Mouse (Mus musculus): ENCODE measurements around the gene 2310057M21Rik. TPM values are rescaled to one million over a fixed set of nuclear protein-coding genes. Genes with fewer than 3 reads are reported as not detected.

The 2310057M21Rik gene
- total and polyA plus RNA-seq, 3 experiments, result 16.7 to 33.0 TPM; not detected in 1

- Histone ChIP-seq H3K4me1 (ENCODE audit: control insufficient read depth in 1 of 2, insufficient read depth in 2 of 2, low read length in 2 of 2) (no peaks in the 10 kb centered on the region), H3K27me3 (ENCODE audit: control insufficient read depth in 1 of 2, insufficient read depth in 2 of 2, low read length in 2 of 2) (no peaks in the 10 kb centered on the region), H3K9ac (ENCODE audit: control insufficient read depth, low read depth, low read length, poor library complexity, severe bottlenecking) (no peak overlapping the region), H3K9me3 (replicated peaks; ENCODE audit: insufficient read depth, low read length) (no peaks in the 10 kb centered on the region), H3K36me3 (ENCODE audit: control insufficient read depth in 1 of 2, insufficient read depth in 2 of 2, low read length in 2 of 2) (peaks cover 0 to 20% of the 10 kb centered on the region in 2 experiments; a peak in 2 of 4 replicates), H3K79me2 (ENCODE audit: control insufficient read depth, insufficient read depth, low read length, poor library complexity) (no peaks in the 10 kb centered on the region), H3K27ac (ENCODE audit: control insufficient read depth, low read depth, low read length) (no peak overlapping the region), H3K4me3 (ENCODE audit: control insufficient read depth in 1 of 2, insufficient read depth in 1 of 2, low read depth in 2 of 2, low read length in 2 of 2) (no peak overlapping the region)
- no peak for DNase-seq (ENCODE audit: low read depth, low spot score)
- no peak for TF ChIP-seq ZMIZ1 (IDR thresholded peaks at IDR 0.05; ENCODE audit: low read depth, low read length)
- TF ChIP-seq RAD21 (IDR thresholded peaks at IDR 0.05; ENCODE audit: low read depth, low read length), result no peak
- no peak for TF ChIP-seq USF2 (IDR thresholded peaks at IDR 0.05; ENCODE audit: borderline replicate concordance in 1 of 2, insufficient read depth in 1 of 2, low read depth in 1 of 2, low read length in 2 of 2)
- TF ChIP-seq BHLHE40 (IDR thresholded peaks at IDR 0.05; ENCODE audit: borderline replicate concordance, low read depth, low read length), result no peak
- no peak for TF ChIP-seq ETS1 (IDR thresholded peaks at IDR 0.05; ENCODE audit: low read depth, low read length)
- no peak for TF ChIP-seq SMC3 (IDR thresholded peaks at IDR 0.05; ENCODE audit: low read depth, low read length)
- TF ChIP-seq ZNF384 (IDR thresholded peaks at IDR 0.05; ENCODE audit: low read depth, low read length), result no peak
- TF ChIP-seq USF1 (IDR thresholded peaks at IDR 0.05; ENCODE audit: low read depth, low read length), result no peak
- no peak for TF ChIP-seq TCF12 (IDR thresholded peaks at IDR 0.05; ENCODE audit: low read depth, low read length)
- no peak for TF ChIP-seq JUND (IDR thresholded peaks at IDR 0.05; ENCODE audit: low read depth, low read length)
These were observed 16.6 kb downstream of the 2310057M21Rik start for GRCm38 (mm10) chr7:131345856-131346541.

DNA sequence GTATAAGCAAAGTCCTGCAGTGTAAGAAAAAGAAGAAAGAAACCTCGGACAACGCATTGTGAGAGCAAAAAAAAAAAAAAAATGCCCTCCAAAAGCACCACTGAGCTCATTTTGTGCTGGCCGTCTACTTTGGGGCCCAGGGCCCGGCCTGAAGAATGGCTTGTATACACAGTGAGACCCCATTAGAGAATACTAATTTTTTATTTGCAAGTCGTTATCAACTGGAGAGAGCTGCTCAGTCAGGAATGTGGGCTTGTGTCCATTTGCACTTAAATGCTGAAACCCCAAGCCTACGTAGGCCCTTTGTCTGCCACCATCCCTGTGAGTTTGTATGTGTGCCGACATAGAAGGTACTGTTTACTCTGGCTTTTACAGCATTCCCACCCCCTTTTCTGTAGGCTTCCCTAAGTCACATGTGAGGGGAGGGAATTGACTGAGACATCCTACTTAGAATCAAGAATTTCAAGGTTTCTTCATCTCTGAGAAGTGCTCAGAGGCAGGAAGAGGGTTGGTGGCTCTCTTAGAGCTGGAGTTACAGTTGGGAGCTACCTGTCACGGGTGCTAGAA, 25.0 kb downstream of the 2310057M21Rik start:
- TF ChIP-seq POLR2AphosphoS2 (IDR thresholded peaks at IDR 0.05; ENCODE audit: low read length) (no peak), UBTF (IDR thresholded peaks at IDR 0.05; ENCODE audit: borderline replicate concordance, insufficient read depth, low read depth, low read length) (no peak), MYC (IDR thresholded peaks at IDR 0.05; ENCODE audit: low read depth, low read length) (no peak), EP300 (IDR thresholded peaks at IDR 0.05; ENCODE audit: low read depth in 1 of 2, low read length in 2 of 2) (no peak), CTCF (IDR thresholded peaks at IDR 0.05 in 2 of 3, conservative IDR thresholded peaks at IDR 0.05 in 1 of 3; ENCODE audit: control insufficient read depth in 1 of 3, insufficient read depth in 1 of 3, low read depth in 2 of 3, low read length in 3 of 3, poor library complexity in 1 of 3, severe bottlenecking in 1 of 3) (no peak), HCFC1 (IDR thresholded peaks at IDR 0.05; ENCODE audit: low read depth, low read length) (no peak), CHD2 (IDR thresholded peaks at IDR 0.05; ENCODE audit: low read length) (no peak), ZMIZ1 (IDR thresholded peaks at IDR 0.05; ENCODE audit: low read depth, low read length) (no peak), MYB (IDR thresholded peaks at IDR 0.05; ENCODE audit: low read depth, low read length) (no peak), SIN3A (IDR thresholded peaks at IDR 0.05; ENCODE audit: low read length) (no peak), TAL1 (IDR thresholded peaks at IDR 0.05; ENCODE audit: low read length) (no peak), E2F4 (IDR thresholded peaks at IDR 0.05; ENCODE audit: borderline replicate concordance, low read depth, low read length) (no peak), GATA1 (IDR thresholded peaks at IDR 0.05; ENCODE audit: low read depth, low read length) (no peak), JUND (IDR thresholded peaks at IDR 0.05; ENCODE audit: low read depth, low read length) (no peak), RAD21 (IDR thresholded peaks at IDR 0.05; ENCODE audit: low read depth, low read length) (no peak), MAZ (IDR thresholded peaks at IDR 0.05; ENCODE audit: low read depth, low read length) (no peak), NELFE (IDR thresholded peaks at IDR 0.05; ENCODE audit: low read depth, low read length) (no peak)
- H3K4me1 ChIP-seq (ENCODE audit: control insufficient read depth in 1 of 2, insufficient read depth in 2 of 2, low read length in 2 of 2), result no peaks in the 10 kb centered on the region
- H3K36me3 ChIP-seq (ENCODE audit: control insufficient read depth in 1 of 2, insufficient read depth in 2 of 2, low read length in 2 of 2), result peaks cover 0 to 9% of the 10 kb centered on the region in 2 experiments; a peak in 2 of 4 replicates
- no peak overlapping the region for H3K9ac ChIP-seq (ENCODE audit: control insufficient read depth, low read depth, low read length, poor library complexity, severe bottlenecking)
- no peak for DNase-seq (ENCODE audit: low read depth, low spot score)
- H3K4me3 ChIP-seq (ENCODE audit: control insufficient read depth in 1 of 2, insufficient read depth in 1 of 2, low read depth in 2 of 2, low read length in 2 of 2), result no peak overlapping the region
- H3K27ac ChIP-seq (ENCODE audit: control insufficient read depth, low read depth, low read length), result no peak overlapping the region
- no peaks in the 10 kb centered on the region for H3K79me2 ChIP-seq (ENCODE audit: control insufficient read depth, insufficient read depth, low read length, poor library complexity)
- no peaks in the 10 kb centered on the region for H3K9me3 ChIP-seq (replicated peaks; ENCODE audit: insufficient read depth, low read length)
- no peaks in the 10 kb centered on the region for H3K27me3 ChIP-seq (ENCODE audit: control insufficient read depth in 1 of 2, insufficient read depth in 2 of 2, low read length in 2 of 2)
